Mouse (Mus musculus) thymus, postnatal 25 days (tissue): ENCODE data around the gene St7l.
"Not testable (repeated sequence)": the region's sequence is repeated elsewhere in the genome, so short reads cannot be mapped to it uniquely, and the experiment has no call there.

ENCODE experiments used
- DNase-seq: peaks from one replicate; pipeline ENCODE4 v3.0.0; 2022

The St7l gene

DNA sequence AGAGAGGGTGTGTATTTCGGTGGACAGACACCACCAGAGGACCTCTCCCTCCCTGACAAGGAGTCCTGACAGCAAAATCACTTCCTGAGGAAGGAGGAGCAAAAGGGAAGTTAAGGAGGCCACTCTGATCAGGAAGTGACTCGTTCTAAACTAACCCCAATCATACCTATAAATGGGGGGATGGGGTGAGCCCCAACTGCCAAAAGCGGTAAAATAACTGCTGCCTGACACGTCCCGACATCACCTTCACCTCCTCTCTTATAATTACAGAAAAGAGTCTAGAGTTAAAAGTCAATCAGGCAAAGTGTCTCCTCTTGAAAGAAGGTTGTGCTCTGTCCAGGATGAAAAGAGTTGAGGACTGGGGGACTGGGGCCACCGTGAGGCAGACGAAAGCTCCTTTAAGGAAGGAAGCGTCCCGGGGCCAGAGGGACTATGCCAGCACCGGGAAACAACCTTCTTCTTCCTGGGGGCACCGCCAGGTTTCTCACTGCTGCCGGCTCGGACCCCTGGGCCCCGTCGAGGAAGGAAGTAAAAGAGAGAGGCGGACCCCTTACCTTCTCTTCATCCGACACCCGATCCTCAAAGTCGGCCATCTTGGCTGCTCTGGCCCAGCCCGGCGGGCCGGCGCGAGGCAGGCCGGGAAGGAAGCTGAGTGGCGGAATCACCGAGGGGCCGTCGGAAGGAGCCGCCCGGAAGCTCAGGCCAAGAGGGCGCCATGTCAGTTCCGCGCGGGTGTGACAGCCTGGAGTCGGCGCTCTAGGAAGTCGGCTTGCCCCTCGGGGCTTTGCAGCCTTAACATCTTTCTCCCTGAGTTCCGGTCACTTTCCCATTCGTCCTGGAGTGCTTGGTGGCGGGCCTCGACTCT lies at the start of gene St7l, which contains the start of gene Capza1:
Gene St7l (plus strand): TSS at position 220 of the 865 bp plus-strand sequence.
Gene Capza1 (minus strand): TSS at position 720 of the 865 bp plus-strand sequence.
- peak; percentile 90 for DNase-seq

DNA sequence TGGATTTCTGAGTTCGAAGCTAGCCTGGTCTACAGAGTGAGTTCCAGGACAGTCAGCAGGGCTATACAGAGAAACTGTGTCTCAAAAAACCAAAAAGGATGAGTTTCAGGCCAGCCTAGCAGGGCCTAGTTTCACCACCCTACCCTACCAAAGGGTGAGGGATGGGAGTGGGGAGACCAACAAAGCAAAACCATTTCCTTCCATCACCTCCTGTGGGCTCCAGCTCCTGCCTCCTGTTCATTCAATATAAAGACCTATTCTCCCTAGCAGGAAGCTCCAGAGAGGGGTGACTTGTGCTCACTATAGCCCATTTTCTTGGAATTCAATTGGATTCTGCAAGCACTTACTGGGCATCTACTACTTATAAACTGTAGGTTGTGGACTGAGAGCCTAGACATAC lies 49.1 kb upstream of the St7l start:
- no peak for DNase-seq

DNA sequence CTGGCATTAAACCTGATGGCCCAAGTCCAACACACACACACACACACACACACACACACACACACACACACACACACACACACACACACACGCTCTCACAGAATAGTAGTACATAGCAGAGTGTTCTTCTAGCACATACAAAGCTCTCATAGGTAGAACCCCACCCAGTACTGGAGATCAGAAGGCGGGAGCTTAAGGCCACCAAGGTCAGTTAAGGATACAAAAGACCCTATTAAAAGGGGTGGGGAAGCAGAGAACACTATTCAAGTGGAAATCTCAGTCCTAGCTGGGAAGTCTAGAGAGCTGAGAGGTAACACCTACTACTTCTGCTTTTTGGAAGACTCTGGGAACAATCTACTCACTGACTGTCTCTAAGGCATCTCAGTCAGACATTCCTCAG lies 48.5 kb upstream of the St7l start:
- DNase-seq = no peak

DNA sequence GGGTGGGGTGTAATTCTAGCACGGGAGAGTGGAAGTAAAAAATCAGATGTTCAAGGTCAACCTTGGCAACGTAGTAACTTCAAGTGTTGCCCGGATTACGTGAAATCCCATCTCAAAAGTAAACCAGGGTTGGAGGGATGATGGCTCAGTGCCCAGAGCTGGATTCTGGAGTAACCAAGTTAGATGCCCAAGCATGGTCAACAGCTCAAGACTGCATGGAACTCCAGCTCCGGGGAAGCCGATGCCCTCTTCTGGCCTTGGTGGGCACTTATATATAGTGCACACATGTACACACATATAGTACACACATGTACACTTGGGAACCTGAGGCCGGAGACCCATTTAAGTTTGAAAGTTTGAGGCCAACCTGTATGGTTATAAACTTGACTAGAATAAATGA lies 47.7 kb upstream of the St7l start:
- DNase-seq = no peak

DNA sequence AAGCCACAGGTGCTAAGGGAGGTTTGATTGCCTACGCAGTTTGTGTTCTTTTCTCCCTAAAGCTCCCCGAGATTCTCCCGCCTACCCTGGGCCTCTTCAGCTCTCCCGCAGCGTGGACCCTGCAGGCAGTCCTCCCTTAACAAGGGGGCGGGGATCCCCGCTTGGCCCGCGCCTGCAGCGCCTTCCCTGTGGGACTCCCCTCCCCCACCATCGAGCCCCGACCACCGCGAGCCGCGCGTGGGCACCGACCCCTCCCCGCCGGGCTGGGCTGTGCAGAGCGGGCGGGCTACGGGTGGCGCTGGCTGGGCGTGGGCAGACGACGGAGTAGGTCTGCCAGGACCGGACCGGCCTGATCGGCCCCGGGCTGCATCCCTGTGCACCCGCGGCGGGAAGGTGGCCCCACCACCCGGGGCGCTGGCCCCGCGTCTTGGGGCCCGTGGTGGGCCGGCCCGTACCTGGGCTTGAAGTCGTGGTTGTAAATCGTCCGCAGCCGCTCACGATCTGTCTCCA lies 46.3 kb upstream of the St7l start:
- peak; percentile 70 for DNase-seq

DNA sequence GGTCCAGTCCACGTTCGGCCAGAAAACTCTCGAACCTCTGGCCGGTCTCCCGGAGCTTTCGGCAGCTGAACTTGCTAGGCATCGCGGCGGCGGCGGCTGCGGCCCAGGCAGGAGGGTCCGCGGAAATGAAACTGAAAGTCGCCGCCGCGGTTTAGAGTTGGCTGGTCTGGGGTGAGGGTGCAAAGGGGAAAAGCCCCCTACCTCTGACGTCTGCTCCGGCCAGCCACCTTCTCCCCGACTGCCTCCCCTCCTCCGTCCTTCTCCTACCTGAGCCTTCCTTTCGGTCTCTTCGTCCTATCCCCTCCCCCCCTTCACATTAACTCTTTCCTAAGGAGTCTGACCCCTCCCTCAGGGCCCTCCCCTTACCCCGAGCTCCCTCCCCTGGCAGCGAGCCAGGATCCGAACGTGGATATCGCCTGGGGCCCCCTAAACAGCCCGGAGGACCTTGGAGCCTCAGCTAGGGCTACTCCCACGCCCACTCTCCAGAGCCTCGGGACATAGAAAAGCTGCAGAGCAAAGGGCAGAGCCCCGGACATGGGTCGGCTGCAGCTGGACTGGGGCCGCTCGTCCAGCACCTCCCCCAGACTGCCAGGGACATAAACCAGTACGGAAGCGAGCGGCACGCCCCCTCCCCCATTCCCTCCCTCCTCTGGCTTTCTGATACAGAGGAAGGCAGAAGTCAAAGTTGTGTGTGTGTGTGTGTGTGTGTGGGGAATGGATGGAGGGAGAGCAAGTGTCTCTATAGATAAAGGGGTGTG lies 45.6 kb upstream of the St7l start, which contains the start of gene Mov10:
Gene Mov10 (minus strand): TSS at position 573 of the 758 bp plus-strand sequence.
- DNase-seq = peak; percentile 79

DNA sequence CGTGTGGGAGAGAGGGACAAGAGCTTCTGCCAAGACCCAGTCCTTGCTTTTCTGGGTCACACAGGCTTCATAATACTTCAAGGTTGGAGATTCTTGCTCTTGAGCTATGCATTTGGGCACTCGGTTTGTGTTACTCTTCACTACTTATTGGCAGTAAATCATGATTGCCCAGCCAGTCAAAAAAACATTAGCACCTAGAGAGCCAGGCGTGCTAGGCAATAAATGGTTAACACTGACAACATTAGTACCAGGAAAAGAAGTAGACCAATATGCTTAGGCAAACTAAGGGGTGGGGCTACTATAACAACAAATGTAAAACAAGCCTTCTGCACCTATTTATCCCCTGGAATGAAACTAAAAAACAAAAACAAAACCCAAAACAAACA lies 45.1 kb upstream of the St7l start:
- DNase-seq = no peak

DNA sequence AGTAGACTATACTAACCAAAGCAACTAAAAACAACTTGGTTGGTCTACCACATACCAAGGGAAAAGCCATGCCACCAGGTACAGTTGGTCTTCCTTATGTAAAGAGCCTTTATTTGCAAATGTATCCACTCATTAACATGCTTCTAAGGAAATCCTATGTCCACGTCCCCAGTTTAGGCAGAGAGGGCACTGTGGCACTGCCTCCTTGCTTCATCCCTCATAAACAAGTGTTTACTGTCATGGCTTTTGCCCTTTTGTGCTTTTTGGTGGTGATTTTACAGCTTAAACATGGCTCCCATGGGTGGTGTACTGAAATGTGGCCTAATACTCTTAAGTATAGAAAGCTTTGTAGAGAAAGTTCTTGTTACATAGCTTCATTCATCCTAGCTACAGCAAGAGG lies 43.4 kb upstream of the St7l start:
- no peak for DNase-seq

DNA sequence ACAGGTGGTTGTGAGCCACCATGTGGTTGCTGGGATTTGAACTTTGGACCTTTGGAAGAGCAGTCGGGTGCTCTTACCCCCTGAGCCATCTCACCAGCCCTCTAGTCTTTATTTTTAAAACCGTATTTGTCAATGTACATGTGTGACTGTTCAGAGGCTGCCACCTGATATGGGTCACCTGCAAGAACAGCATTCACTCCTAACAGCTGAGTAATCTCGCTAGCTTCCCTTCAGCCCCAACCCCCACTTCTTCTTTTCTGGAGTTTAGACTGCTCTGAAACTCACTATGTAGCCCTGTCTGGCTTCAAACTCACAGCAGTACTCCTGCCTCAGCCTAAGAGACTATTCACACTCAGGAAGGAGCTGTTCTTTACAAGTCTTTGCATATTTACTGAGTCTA lies 41.4 kb upstream of the St7l start:
- DNase-seq = no peak

DNA sequence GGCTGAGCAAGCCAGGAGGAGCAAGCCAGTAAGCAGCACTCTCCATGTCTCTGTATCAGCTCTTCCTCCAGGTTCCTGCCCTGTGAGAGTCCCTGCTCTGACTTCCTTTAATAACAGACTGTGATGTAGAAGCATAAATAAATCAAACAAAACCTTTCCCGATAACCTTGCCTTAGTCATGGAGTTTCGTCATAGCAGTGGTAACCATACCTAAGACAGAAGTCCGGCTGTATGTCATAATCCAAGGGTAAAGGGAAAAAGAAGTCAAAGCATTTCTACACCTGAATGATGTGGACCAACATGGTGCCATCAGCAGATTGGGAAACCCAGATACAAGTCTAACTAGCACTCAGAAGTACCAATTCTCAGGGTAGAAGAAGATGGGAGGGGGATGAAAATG lies 28.0 kb upstream of the St7l start:
- DNase-seq = no peak

DNA sequence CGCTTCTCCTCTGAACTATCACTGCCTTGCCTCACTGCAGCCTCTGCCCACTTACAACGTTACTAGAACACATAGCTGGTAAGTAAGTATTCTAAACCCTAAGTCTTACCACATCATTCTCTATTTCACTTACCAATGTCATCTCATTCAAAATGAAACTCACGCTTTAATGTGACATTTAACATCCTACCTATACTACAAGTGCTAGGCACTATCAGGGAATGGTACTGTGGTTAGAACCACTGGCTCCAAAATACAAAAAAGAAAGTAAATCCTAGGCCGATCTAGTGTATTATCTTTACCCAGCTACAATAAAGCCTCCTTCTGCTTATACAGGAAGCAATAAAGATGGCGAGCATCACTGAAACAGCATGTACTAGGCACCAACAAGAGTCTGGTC lies 22.8 kb upstream of the St7l start:
- no peak for DNase-seq

DNA sequence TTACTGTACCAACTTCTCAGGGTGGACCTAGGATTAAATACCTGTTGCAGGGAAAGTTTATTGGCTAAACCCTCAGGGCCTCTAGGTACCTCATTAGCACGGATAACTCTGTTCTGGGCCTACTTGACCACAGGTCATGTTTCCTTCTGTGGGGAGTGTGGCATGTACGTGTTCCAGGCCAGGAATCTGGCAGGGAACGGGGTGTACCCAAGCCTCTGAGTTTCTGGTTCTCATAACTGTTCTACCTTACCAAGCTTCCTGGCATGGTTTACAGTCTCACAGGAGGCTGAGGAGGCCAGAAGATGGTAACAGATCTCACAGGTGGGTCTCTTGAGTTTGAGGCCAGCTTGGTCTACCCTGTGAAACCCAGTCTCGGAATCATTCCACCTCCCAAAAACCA lies 17.2 kb upstream of the St7l start:
- DNase-seq = no peak

DNA sequence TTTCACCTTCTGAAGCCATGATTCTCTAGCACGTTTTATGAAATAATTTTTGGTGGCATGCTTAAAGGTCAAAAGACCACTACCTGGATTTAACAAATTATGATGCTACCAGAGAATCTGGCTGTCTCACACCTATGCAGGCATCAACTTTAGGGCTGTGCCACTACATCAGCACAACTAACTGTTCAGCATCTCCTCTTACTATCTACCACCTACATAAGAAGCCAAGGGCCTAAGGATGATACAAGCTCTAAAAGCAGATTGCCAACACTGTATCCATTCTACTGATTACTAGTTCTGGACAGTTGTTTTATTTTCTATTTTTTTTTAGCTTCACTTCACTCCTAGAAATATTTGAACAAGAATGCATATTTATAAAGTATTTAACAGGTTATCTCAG lies 9.3 kb upstream of the St7l start:
- no peak for DNase-seq

DNA sequence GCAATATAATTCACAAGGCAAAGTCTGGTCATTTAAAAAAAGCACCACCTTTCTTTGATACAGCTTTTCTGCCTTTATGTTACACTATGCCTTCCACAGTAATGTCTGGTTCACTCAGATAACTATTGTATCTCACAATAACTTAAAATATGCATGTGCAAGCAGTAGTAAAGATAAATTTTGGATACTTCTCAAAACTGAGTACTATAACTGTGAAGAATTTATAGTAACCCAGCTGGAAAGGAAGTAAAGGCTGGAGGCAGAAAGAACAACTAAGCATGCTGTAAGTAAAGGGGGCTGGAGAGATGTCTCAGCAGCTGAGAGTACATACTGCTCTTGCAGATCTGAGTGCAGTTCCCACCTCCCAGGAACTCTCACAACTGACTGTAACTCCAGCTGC lies 8.9 kb upstream of the St7l start:
- DNase-seq = no peak

DNA sequence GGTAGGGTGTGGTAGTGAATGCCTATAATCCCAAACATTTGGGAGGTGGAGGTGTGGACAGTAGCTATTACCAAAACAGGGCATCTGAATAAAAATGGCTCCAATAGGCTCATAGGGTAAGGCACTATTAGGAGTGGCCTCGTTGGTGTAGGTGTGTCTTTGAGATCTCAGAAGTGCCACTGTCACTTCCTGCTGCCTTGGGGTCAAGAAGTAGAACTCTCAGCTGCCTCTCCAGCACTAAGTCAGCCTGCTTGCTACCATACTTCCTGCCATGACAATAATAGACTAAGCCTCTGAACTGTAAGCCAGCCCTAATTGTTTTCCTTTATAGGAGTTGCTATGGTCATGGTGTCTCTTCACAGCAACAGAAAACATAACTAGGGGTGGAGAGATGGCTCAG lies 7.7 kb upstream of the St7l start:
- DNase-seq = peak; percentile 3

DNA sequence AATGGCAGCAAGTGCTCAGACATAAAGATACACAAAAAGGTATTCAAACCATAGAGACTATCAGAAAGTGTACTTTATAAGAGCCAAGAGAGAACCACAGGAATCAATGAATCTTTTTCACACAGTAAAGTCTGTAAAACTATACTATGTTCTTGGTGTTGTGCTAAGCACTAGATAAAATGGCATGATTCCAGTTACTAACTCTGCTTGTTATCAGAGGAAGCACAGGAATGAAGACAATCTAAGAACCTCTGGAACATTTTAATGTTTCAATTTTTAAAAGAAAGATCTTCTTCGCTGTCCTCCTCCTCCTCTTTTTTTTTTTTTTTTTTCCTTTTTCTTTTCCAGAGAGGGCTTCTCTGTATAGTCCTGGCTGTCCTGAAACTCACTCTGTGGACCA lies 5.2 kb upstream of the St7l start:
- no peak for DNase-seq

DNA sequence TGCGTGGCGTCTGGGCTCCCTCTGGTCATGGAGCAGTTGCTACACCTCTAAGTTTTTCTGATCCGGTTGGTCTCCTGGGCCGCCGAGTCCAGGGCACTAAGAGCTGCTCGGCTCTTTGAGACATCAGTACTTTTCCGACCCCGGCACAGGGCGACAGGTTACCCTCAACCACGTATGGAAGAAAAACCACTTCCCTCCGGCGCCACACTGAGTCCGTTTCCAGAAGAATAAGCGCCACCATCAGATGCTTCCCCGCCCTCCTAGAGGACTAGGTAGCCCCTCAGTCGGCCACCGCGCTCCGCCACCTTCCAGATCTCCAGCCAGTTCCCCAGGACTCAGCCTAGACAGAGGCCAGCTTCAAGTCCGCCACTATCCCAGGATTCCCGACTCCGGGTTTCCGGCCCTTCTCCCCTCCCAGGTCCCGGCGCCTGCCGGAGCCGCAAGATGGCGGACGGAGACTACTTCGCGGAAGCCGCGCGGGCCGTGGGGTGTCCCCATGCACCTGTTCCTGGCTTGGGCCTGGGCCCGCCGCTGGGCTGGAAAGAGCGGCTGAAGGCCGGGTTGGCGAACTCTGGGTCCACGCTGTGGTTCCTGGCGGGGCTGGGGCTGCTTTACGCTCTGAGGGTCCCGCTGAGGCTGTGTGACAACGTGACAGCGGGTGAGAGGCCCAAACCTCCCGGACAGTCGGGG lies 991 bp downstream of the St7l start:
- peak; percentile 87 for DNase-seq

DNA sequence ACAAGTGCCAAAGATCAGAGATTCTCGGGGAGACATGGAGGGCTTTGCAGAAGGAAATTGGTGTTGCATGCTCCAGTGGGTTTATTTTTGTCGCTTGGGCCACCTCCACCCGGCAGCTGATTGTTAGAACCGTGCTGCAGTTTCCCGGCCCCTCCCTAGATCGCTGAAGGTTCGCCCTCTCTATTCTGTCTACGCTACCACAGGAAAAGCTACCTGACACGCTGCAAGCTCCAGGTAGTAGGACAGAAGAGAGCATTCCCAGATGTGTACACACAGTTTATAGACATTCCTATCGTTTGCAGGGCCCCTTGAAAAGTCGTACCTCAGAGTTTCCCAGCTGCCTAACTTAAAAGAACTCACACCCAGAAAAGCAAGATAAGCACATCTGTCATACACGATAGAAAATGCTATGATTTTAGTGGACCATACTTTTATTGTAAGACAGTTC lies 1.6 kb downstream of the St7l start:
- DNase-seq = no peak

DNA sequence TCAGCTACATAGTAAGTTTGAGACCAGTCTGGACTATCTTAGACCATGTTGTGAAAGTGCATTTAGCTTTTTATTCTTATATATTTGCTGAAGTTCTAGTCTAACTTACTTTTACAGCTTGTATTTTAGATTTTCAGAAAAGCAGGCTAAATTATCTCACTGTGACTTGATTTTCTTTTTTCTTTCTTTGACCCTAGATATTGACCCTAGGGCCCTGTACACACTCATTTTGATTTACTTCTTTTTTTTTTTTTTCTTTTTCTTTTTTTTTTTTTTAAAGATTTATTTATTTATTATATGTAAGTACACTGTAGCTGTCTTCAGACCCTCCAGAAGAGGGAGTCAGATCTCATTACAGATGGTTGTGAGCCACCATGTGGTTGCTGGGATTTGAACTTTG lies 2.9 kb downstream of the St7l start:
- DNase-seq = not testable (repeated sequence)

DNA sequence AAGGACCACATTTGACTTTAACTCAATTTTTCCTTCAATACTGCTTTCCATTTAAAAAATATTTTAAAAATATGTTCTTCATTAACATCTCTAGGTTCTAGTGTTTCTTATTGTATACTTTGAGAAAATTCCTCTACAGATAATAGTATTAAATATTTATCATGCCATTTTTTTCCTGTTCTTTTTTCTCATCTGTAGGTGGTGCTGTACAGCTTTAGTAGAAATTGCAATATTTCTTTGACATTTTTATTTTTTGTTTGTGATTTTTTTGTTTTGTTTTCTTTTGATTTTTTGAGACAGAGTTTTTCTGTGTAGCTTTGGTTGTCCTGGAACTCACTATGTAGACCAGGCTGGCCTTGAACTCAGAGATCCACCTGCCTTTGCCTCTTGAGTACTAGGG lies 5.8 kb downstream of the St7l start:
- DNase-seq = no peak

DNA sequence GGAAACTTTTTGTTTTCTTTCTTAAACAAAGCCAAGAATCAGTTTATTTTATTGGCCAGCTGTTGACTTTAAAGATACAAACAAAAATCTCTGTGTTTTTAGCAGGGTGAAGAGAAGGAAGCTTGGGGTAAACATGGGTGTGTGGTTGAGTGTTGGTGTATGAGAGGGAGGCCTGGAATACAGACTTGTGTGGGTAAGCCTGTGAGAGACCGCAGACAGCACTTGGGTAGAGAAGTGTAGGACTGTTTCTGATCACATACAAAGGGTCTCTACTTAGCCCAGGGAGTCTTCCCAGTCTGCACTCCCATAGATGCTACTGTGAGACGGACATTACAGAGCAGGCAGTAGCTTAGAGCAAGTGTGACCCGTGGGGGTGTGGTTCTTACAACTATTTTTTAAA lies 24.8 kb downstream of the St7l start:
- no peak for DNase-seq

DNA sequence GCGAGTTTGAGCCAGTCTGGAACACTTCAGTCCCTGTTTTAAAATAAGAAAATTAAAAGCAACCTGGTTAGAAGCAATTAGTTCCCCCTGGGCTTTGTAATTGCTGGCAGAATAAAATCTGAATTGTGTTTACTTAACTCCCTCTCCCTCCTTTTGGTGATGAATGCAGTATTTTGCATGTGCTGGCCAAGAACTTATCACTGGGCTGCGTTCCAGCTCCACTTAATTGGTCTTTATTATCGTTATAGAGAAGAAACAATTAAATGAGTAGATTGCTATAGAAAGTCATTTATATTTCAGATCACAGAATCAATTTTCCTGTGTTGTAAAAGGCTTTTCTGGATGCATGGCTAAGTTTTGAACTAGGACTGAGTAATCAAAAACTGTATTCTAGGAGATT lies 32.3 kb downstream of the St7l start:
- no peak for DNase-seq

DNA sequence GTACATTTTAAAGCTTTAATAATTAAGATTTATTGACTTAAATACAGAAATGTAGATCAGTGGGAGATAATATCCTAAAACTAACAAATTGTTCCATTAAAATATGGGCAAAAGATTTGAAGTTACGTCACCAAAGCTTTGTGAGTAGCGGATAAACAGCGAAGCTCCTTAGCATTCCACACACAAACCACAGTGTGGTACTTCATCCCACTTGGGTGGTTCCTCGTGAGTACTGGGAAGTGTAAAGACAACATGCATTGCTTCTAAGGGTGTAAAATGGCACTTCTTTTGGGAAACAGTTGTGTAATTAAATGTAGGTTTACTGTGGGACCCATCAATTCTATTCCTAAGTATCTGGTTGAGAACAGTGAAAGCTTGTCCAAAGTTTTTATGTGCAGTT lies 37.3 kb downstream of the St7l start:
- no peak for DNase-seq
